Mouse (Mus musculus) embryonic facial prominence, embryonic 11.5 days (tissue): ENCODE data around the gene Depdc7. TPM values are rescaled to one million over a fixed set of nuclear protein-coding genes. Genes with fewer than 3 reads are reported as not detected.

Source experiments
- ATAC-seq: fragments of 200-750 bp; cut with Nextera tagmentation; replicated peaks from 2 replicates; pipeline ENCODE4 v1.8.0; 2017; ENCODE audit warnings: low read depth; ENCODE audit not compliant: insufficient number of reproducible peaks, low FRiP score, low TSS enrichment
- DNase-seq: peaks from one replicate; pipeline ENCODE4 v3.0.0-alpha.2; 2015; ENCODE audit warnings: low spot score
- H3K27ac ChIP-seq: fragments of 300-500 bp; sonication (generic); replicated peaks from 2 replicates; pipeline ENCODE4 v1.5.1; 2014; ENCODE audit warnings: mild to moderate bottlenecking, low read depth, low read length, control low read depth
- H3K27me3 ChIP-seq: fragments of 300-500 bp; sonication (generic); 2 replicates; pipeline ENCODE4 v1.6.1; 2014; ENCODE audit warnings: mild to moderate bottlenecking, low read length, moderate library complexity, mixed read lengths; ENCODE audit not compliant: control insufficient read depth, insufficient read depth
- H3K36me3 ChIP-seq: fragments of 300-500 bp; sonication (generic); replicated peaks from 2 replicates; pipeline ENCODE4 v1.6.1; 2014; ENCODE audit warnings: low read depth, mild to moderate bottlenecking, low read length, moderate library complexity, mixed read lengths; ENCODE audit not compliant: control insufficient read depth, insufficient read depth
- H3K4me1 ChIP-seq: fragments of 300-500 bp; sonication (generic); 2 replicates; pipeline ENCODE4 v1.6.1; 2014; ENCODE audit warnings: low read length, mixed read lengths; ENCODE audit not compliant: control insufficient read depth, insufficient read depth
- H3K4me2 ChIP-seq: fragments of 300-500 bp; sonication (generic); 2 replicates; pipeline ENCODE4 v1.6.1; 2014; ENCODE audit warnings: low read depth, mild to moderate bottlenecking, control low read depth, low read length, moderate library complexity
- H3K4me3 ChIP-seq: fragments of 300-500 bp; sonication (generic); 2 replicates; pipeline ENCODE4 v1.5.1; 2014; ENCODE audit warnings: low read depth, low read length, control low read depth
- H3K9ac ChIP-seq: fragments of 300-500 bp; sonication (generic); replicated peaks from 2 replicates; pipeline ENCODE4 v1.6.1; 2014; ENCODE audit warnings: mild to moderate bottlenecking, control low read depth, low read length
- H3K9me3 ChIP-seq: fragments of 300-500 bp; sonication (generic); replicated peaks from 2 replicates; pipeline ENCODE4 v1.6.1; 2016; ENCODE audit warnings: mild to moderate bottlenecking, low read length, inconsistent platforms, mixed read lengths; ENCODE audit not compliant: control insufficient read depth
- WGBS: fragments of 180-500 bp; shearing (Covaris S2); extraction: QIAGEN DNeasy Blood & Tissue Kit; methylation state at CpG from one replicate; pipeline ENCODE4 v1.1.7; 2014; 5-methylcytosine and 5-hydroxymethylcytosine counted together
- polyA plus RNA-seq: library from polyadenylated mRNA; unstranded; fragments of >200 nt; fragmentation: Nextera tagmentation; extraction: Ambion mirVana; gene quantifications from 2 replicates; pipeline ENCODE4 v1.2.1, GENCODE M21; 2014

The Depdc7 gene
- 4.4 and 5.1 TPM in 2 replicates for polyA plus RNA-seq

DNA sequence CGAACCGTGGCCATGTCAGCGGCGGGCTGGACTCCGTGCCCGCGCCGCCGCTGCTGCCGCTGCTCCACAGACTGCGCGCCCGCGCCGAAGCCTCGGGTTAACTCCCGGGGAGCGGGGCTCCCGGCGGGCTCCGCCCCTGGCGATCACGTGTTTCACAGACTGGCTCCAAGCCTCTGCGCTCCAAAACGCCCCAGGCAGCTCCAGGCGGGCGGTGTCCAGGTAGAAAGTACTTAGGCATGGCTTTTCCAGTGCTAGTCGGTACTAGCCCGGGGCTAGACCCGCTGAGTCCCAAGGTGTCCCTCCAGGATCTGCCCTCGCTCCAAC, at the start of gene Depdc7:
Depdc7 (minus strand) TSS at position 138 of the 324 bp plus-strand sequence.
- Histone ChIP-seq H3K27me3 (peaks cover 6% of the 10 kb centered on the region; the same call in 1 of the 2 replicates), H3K4me3 (peak within 1 kb of the TSS; percentile 70)
- 0% methylated on average over 13 of the region's 31 CpGs for WGBS

DNA sequence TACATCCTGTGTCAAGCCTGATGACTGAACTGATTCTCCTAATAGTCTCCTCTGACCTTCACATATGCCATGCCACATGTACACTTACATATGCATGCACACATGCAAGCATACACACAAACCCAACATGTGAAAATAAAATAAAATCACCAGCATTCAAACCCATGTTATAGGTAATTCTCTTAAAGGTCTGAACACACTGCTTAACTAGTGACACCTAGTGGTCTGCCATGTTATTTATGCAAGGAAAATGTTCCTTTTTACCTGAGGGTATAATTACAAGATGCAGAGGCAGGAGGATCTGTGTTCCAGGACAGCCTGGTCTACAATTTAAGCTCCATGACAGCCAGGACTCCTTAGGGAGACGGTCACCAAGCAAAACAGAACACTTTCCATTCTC, 32.1 kb upstream of the Depdc7 start:
- no peak overlapping the region for H3K9ac ChIP-seq
- H3K4me1 ChIP-seq: no peaks in the 10 kb centered on the region
- peaks cover 8% of the 10 kb centered on the region; the same call in 1 of the 2 replicates for H3K36me3 ChIP-seq
- H3K27ac ChIP-seq: no peak overlapping the region
- 97% methylated on average over 1 of the region's 1 CpGs for WGBS
- peak; percentile 56 for DNase-seq
- H3K9me3 ChIP-seq: no peaks in the 10 kb centered on the region
- ATAC-seq: no peak
- no peaks in the 10 kb centered on the region for H3K27me3 ChIP-seq
- H3K4me2 ChIP-seq: no peak overlapping the region
- H3K4me3 ChIP-seq: no peak overlapping the region

More for the DNA sequence above, at the start of gene Depdc7:
- H3K36me3 ChIP-seq: no peaks in the 10 kb centered on the region
- no peaks in the 10 kb centered on the region for H3K4me1 ChIP-seq
- H3K9me3 ChIP-seq: no peaks in the 10 kb centered on the region
- H3K9ac ChIP-seq: peak within 1 kb of the TSS; percentile 75
- H3K27ac ChIP-seq: no peak within 1 kb of the TSS
- DNase-seq (peak; percentile 87), ATAC-seq (peak; percentile 82)
- peak within 1 kb of the TSS; percentile 98 for H3K4me2 ChIP-seq

DNA sequence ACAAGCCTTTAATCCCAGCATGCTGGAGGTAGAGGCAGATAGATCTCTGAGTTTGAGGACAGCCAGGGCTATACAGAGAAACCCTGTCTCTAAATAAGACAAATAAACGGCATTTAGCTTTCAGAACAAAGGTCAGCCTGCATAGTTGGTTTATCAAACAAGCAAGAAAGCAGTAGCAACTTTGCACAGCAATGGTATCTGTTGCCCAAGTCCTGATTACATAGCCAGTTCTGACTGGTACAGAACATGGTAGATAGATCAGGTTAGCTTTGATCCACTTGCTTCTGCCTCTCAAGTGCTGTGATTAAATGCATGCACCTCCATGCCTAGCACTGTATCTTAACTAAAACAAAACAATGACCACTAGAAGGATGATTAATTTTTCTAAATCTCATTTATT, 26.0 kb upstream of the Depdc7 start:
- H3K27ac ChIP-seq: no peak overlapping the region
- H3K4me1 ChIP-seq: no peaks in the 10 kb centered on the region
- no peak overlapping the region for H3K4me2 ChIP-seq
- H3K9me3 ChIP-seq: no peaks in the 10 kb centered on the region
- peaks cover 6% of the 10 kb centered on the region; the same call in 1 of the 2 replicates for H3K36me3 ChIP-seq
- WGBS: 97% methylated on average over 1 of the region's 1 CpGs
- no peak overlapping the region for H3K4me3 ChIP-seq
- DNase-seq (no peak), ATAC-seq (no peak)
- no peaks in the 10 kb centered on the region for H3K27me3 ChIP-seq
- H3K9ac ChIP-seq: no peak overlapping the region

DNA sequence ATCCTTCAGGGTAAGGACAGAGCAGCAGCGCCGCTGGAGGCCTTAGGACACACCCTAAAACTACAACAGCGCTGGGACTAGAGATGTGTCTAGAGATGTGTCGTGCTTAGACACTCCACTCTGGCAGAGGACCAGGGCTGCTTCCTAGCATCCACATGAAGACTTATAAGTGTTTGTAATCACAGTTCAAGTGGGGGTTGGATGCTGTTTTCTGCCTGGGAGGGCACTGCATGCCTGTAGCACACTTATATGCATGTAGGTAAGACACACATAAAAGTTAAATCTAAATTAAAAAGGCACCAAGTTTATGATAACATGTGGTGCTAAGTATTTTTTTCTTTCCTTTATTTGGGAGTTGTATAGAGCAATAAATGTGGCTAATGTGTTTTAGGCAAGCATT, 21.3 kb upstream of the Depdc7 start:
- Histone ChIP-seq H3K27me3 (no peaks in the 10 kb centered on the region), H3K9me3 (no peaks in the 10 kb centered on the region), H3K27ac (no peak overlapping the region), H3K4me2 (no peak overlapping the region), H3K4me3 (no peak overlapping the region), H3K9ac (no peak overlapping the region), H3K36me3 (no peaks in the 10 kb centered on the region; the same call in 1 of the 2 replicates), H3K4me1 (no peaks in the 10 kb centered on the region)
- 94% methylated on average over 4 of the region's 4 CpGs for WGBS
- ATAC-seq (no peak), DNase-seq (no peak)

DNA sequence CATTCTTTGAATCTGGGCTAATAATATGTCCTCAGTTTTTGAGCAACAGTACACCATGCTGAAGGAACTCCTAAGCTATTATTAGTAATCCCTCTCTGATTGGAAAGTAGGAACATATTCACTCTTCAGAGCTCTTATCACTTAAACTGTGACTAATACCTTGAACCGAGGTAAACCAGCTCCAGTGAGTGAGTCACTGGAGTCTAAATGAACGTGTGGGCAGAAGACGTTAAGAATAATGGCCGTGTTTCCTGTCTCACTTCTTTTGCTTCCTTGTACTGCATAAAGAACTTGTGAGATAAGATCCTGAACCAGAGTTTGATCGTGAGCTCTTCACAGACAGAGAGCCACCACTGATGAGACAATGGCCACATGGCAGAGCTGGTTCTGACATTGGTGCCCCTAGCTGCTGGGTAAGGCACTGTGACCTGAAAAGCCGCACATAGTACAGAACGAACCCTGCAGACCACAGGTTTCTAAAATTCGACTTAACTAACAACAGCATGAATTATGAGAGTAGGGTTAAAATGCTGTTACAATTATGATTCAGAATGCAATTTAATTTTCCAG, 20.5 kb upstream of the Depdc7 start:
- no peaks in the 10 kb centered on the region for H3K9me3 ChIP-seq
- H3K36me3 ChIP-seq: no peaks in the 10 kb centered on the region; the same call in 1 of the 2 replicates
- H3K27ac ChIP-seq: no peak overlapping the region
- H3K4me2 ChIP-seq: no peak overlapping the region
- no peak for ATAC-seq
- H3K4me1 ChIP-seq: no peaks in the 10 kb centered on the region
- WGBS: 80% methylated on average over 8 of the region's 8 CpGs
- H3K9ac ChIP-seq: no peak overlapping the region
- DNase-seq: no peak
- no peak overlapping the region for H3K4me3 ChIP-seq
- H3K27me3 ChIP-seq: no peaks in the 10 kb centered on the region

DNA sequence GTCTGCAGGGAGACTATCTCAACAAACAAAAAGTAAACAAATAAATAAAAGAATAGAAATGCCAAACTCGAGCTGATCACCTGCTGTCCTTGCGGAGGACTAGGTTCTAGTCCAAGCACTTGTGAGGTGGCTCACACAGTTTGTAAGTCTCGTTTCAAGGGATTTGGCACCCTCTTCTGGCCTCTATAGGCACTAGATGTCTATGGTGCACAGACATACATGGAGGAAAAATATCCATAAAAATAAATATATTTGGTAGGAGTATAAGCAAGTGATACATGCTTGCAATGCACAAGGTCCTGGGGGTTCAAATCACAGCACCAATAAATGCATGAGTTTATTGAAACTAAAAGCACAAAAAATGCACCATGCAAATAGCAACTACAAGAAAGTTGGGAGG, 7.9 kb upstream of the Depdc7 start:
- 66% methylated on average over 3 of the region's 3 CpGs for WGBS
- ATAC-seq (no peak), DNase-seq (peak; percentile 44)
- Histone ChIP-seq H3K9ac (no peak overlapping the region), H3K27ac (no peak overlapping the region), H3K4me1 (no peaks in the 10 kb centered on the region), H3K27me3 (no peaks in the 10 kb centered on the region), H3K9me3 (no peaks in the 10 kb centered on the region), H3K4me2 (no peak overlapping the region), H3K4me3 (no peak overlapping the region), H3K36me3 (no peaks in the 10 kb centered on the region)

DNA sequence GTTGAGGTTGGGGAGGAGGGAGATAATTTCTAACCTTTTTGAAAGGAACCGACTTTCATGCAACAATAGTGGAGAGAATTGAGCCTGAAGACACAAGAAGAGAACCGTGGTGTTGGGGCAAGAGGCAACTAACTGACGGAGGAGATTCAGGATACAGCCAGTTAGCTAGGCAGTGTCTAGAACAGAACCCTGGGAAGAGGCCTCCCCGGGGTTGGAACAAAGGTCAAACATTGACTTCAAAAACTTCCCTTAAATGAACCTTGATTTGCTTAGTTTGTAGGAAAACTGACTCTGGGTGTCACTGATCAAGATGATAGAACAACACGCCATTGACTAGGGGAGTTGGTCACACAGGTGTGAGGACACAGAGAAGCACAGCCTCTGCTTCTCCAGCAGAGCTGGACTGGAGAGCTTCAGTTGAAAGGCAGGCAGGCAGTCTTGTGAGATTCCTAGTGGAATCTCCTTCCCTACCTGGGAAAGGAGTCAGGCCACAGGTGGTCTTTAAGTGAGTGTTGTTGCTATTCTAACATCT, 6.0 kb upstream of the Depdc7 start:
- Histone ChIP-seq H3K27me3 (no peaks in the 10 kb centered on the region), H3K4me3 (no peak overlapping the region), H3K36me3 (no peaks in the 10 kb centered on the region), H3K4me1 (no peaks in the 10 kb centered on the region), H3K27ac (no peak overlapping the region), H3K4me2 (no peak overlapping the region), H3K9ac (no peak overlapping the region), H3K9me3 (no peaks in the 10 kb centered on the region)
- 82% methylated on average over 5 of the region's 5 CpGs for WGBS
- DNase-seq (no peak), ATAC-seq (no peak)

DNA sequence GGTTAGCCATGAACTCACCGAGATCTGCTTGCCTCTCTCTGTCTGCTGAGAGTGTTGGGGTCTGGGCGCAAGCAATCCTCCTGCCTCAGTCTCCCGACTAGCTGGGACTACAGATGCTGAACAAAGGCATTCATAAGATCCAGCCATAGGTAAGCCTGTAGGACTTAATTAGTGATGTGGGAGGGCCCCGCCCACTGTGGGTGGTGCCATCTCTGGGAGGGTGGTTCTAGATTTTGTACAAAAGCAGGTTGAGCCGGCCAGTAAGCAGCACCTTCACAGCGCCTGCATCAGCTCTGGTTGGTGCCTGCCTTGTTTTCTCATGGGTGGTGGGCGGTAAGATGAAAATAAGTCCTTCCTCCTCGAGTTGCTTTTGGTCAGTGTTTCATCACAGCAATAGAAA, 3.6 kb upstream of the Depdc7 start:
- no peak for ATAC-seq
- Histone ChIP-seq H3K4me3 (no peak overlapping the region), H3K4me1 (no peaks in the 10 kb centered on the region), H3K9ac (no peak overlapping the region), H3K36me3 (no peaks in the 10 kb centered on the region), H3K4me2 (no peak overlapping the region), H3K9me3 (no peaks in the 10 kb centered on the region), H3K27ac (no peak overlapping the region), H3K27me3 (peaks cover 3% of the 10 kb centered on the region; the same call in 1 of the 2 replicates)
- WGBS: 62% methylated on average over 8 of the region's 8 CpGs
- DNase-seq: no peak
